Mouse (Mus musculus): ENCODE measurements around the gene Fbn1. TPM values are rescaled to one million over a fixed set of nuclear protein-coding genes. Genes with fewer than 3 reads are reported as not detected.

The Fbn1 gene
- polyA plus RNA-seq, 1 experiment, result 30.6 TPM

GRCm38 (mm10) chr2:125489979-125490378 lies 17.8 kb downstream of the Fbn1 start:
- H3K4me1 ChIP-seq (ENCODE audit: control insufficient read depth, insufficient read depth, low read length), result no peaks in the 10 kb centered on the region
- TF ChIP-seq POLR2A (IDR thresholded peaks at IDR 0.05; ENCODE audit: borderline replicate concordance, extremely low read depth, low read depth, low read length), result no peak
- TF ChIP-seq CTCF (IDR thresholded peaks at IDR 0.05; ENCODE audit: insufficient read depth, low read length), result no peak
- DNase-seq, result no peak
- H3K4me3 ChIP-seq (replicated peaks; ENCODE audit: extremely low read depth, low read depth, low read length), result no peak overlapping the region
- WGBS, result 97% methylated on average over 1 of the region's 1 CpGs

- no peak for DNase-seq
- TF ChIP-seq POLR2A (IDR thresholded peaks at IDR 0.05; ENCODE audit: borderline replicate concordance, extremely low read depth, low read depth, low read length) (no peak), CTCF (IDR thresholded peaks at IDR 0.05; ENCODE audit: insufficient read depth, low read length) (no peak)
- Histone ChIP-seq H3K4me1 (ENCODE audit: control insufficient read depth, insufficient read depth, low read length) (peaks cover 3% of the 10 kb centered on the region), H3K4me3 (replicated peaks; ENCODE audit: extremely low read depth, low read depth, low read length) (no peak overlapping the region)
- WGBS, result 64% methylated on average over 9 of the region's 9 CpGs
These were observed 22.9 kb downstream of the Fbn1 start for GRCm38 (mm10) chr2:125484910-125485309.

- no peak for TF ChIP-seq POLR2A (IDR thresholded peaks at IDR 0.05; ENCODE audit: borderline replicate concordance, extremely low read depth, low read depth, low read length)
- TF ChIP-seq CTCF (IDR thresholded peaks at IDR 0.05; ENCODE audit: insufficient read depth, low read length), result no peak
- no peak for DNase-seq
- Histone ChIP-seq H3K4me3 (replicated peaks; ENCODE audit: extremely low read depth, low read depth, low read length) (no peak overlapping the region), H3K4me1 (ENCODE audit: control insufficient read depth, insufficient read depth, low read length) (peaks cover 3% of the 10 kb centered on the region)
These were observed 23.6 kb downstream of the Fbn1 start for GRCm38 (mm10) chr2:125484164-125484563.

- 85% methylated on average over 9 of the region's 9 CpGs for WGBS
- Histone ChIP-seq H3K4me1 (ENCODE audit: control insufficient read depth, insufficient read depth, low read length) (peaks cover 6% of the 10 kb centered on the region), H3K4me3 (replicated peaks; ENCODE audit: extremely low read depth, low read depth, low read length) (no peak overlapping the region)
- DNase-seq, result no peak
- TF ChIP-seq CTCF (IDR thresholded peaks at IDR 0.05; ENCODE audit: insufficient read depth, low read length) (no peak), POLR2A (IDR thresholded peaks at IDR 0.05; ENCODE audit: borderline replicate concordance, extremely low read depth, low read depth, low read length) (no peak)
These were observed 26.1 kb downstream of the Fbn1 start for GRCm38 (mm10) chr2:125481531-125482317.

GRCm38 (mm10) chr2:125481116-125481515 lies 26.7 kb downstream of the Fbn1 start:
- TF ChIP-seq POLR2A (IDR thresholded peaks at IDR 0.05; ENCODE audit: borderline replicate concordance, extremely low read depth, low read depth, low read length) (no peak), CTCF (IDR thresholded peaks at IDR 0.05; ENCODE audit: insufficient read depth, low read length) (no peak)
- Histone ChIP-seq H3K4me1 (ENCODE audit: control insufficient read depth, insufficient read depth, low read length) (peaks cover 9% of the 10 kb centered on the region), H3K4me3 (replicated peaks; ENCODE audit: extremely low read depth, low read depth, low read length) (no peak overlapping the region)
- no peak for DNase-seq
- 76% methylated on average over 4 of the region's 4 CpGs for WGBS

- Histone ChIP-seq H3K4me3 (replicated peaks; ENCODE audit: extremely low read depth, low read depth, low read length) (no peak overlapping the region), H3K4me1 (ENCODE audit: control insufficient read depth, insufficient read depth, low read length) (peaks cover 9% of the 10 kb centered on the region)
- 71% methylated on average over 5 of the region's 5 CpGs for WGBS
- DNase-seq, result no peak
- no peak for TF ChIP-seq POLR2A (IDR thresholded peaks at IDR 0.05; ENCODE audit: borderline replicate concordance, extremely low read depth, low read depth, low read length)
- no peak for TF ChIP-seq CTCF (IDR thresholded peaks at IDR 0.05; ENCODE audit: insufficient read depth, low read length)
These were observed 27.7 kb downstream of the Fbn1 start for GRCm38 (mm10) chr2:125480057-125480456.

- WGBS, result 31% methylated on average over 4 of the region's 4 CpGs
These were observed 29.1 kb downstream of the Fbn1 start for GRCm38 (mm10) chr2:125478705-125479104.

GRCm38 (mm10) chr2:125477367-125477766 lies 30.4 kb downstream of the Fbn1 start:
- TF ChIP-seq CTCF (IDR thresholded peaks at IDR 0.05; ENCODE audit: insufficient read depth, low read length), result no peak
- no peak for TF ChIP-seq POLR2A (IDR thresholded peaks at IDR 0.05; ENCODE audit: borderline replicate concordance, extremely low read depth, low read depth, low read length)
- peaks cover 9% of the 10 kb centered on the region for H3K4me1 ChIP-seq (ENCODE audit: control insufficient read depth, insufficient read depth, low read length)
- WGBS, result 68% methylated on average over 3 of the region's 3 CpGs
- no peak for DNase-seq
- no peak overlapping the region for H3K4me3 ChIP-seq (replicated peaks; ENCODE audit: extremely low read depth, low read depth, low read length)

More at GRCm38 (mm10) chr2:125478705-125479104, 29.1 kb downstream of the Fbn1 start:
- Histone ChIP-seq H3K4me1 (ENCODE audit: control insufficient read depth, insufficient read depth, low read length) (peaks cover 5% of the 10 kb centered on the region; the same call in 1 of the 2 replicates), H3K4me3 (replicated peaks; ENCODE audit: extremely low read depth, low read depth, low read length) (no peak overlapping the region)
- no peak for DNase-seq
- TF ChIP-seq CTCF (IDR thresholded peaks at IDR 0.05; ENCODE audit: insufficient read depth, low read length) (no peak), POLR2A (IDR thresholded peaks at IDR 0.05; ENCODE audit: borderline replicate concordance, extremely low read depth, low read depth, low read length) (no peak)

- DNase-seq, result no peak
- Histone ChIP-seq H3K4me1 (ENCODE audit: control insufficient read depth, insufficient read depth, low read length) (peaks cover 12% of the 10 kb centered on the region), H3K4me3 (replicated peaks; ENCODE audit: extremely low read depth, low read depth, low read length) (no peak overlapping the region)
- TF ChIP-seq POLR2A (IDR thresholded peaks at IDR 0.05; ENCODE audit: borderline replicate concordance, extremely low read depth, low read depth, low read length), result no peak
- TF ChIP-seq CTCF (IDR thresholded peaks at IDR 0.05; ENCODE audit: insufficient read depth, low read length), result no peak
- WGBS, result 51% methylated on average over 3 of the region's 3 CpGs
These were observed 31.6 kb downstream of the Fbn1 start for GRCm38 (mm10) chr2:125476231-125476630.

- no peak for DNase-seq
- TF ChIP-seq POLR2A (IDR thresholded peaks at IDR 0.05; ENCODE audit: borderline replicate concordance, extremely low read depth, low read depth, low read length), result no peak
- TF ChIP-seq CTCF (IDR thresholded peaks at IDR 0.05; ENCODE audit: insufficient read depth, low read length), result no peak
- 72% methylated on average over 5 of the region's 5 CpGs for WGBS
- Histone ChIP-seq H3K4me1 (ENCODE audit: control insufficient read depth, insufficient read depth, low read length) (peaks cover 20% of the 10 kb centered on the region), H3K4me3 (replicated peaks; ENCODE audit: extremely low read depth, low read depth, low read length) (no peak overlapping the region)
These were observed 33.1 kb downstream of the Fbn1 start for GRCm38 (mm10) chr2:125474690-125475089.

All from lung, adult 2 months (tissue).